Mouse (Mus musculus): ENCODE data around the gene F2. TPM values are rescaled to one million over a fixed set of nuclear protein-coding genes. Genes with fewer than 3 reads are reported as not detected.

Gene F2
- total and polyA plus RNA-seq, 2 experiments from 2014 or later: not detected

GRCm38 (mm10) chr2:91586242-91586641, 50.0 kb downstream of the F2 start:
- Histone ChIP-seq H3K36me3 (ENCODE audit: insufficient read depth) (peaks cover 42% of the 10 kb centered on the region), H3K4me1 (ENCODE audit: insufficient read depth) (no peaks in the 10 kb centered on the region), H3K4me2 (ENCODE audit: low read depth) (no peak overlapping the region), H3K27ac (ENCODE audit: low read depth, low read length) (no peak overlapping the region), H3K4me3 (ENCODE audit: low read depth, low read length) (no peak overlapping the region), H3K27me3 (ENCODE audit: insufficient read depth, low read length) (no peaks in the 10 kb centered on the region), H3K9me3 (ENCODE audit: low read length) (no peaks in the 10 kb centered on the region), H3K9ac (no peak overlapping the region)
- WGBS: 91% methylated on average over 1 of the region's 1 CpGs
- TF ChIP-seq CTCF (IDR thresholded peaks at IDR 0.05; ENCODE audit: low read depth): no peak
- no peak for ATAC-seq
- no peak for DNase-seq

GRCm38 (mm10) chr2:91580894-91581293, 55.3 kb downstream of the F2 start:
- Histone ChIP-seq H3K9ac (0 out of 2 replicates have a peak overlapping the region, but pooled peaks have one; percentile 7), H3K9me3 (ENCODE audit: low read length) (no peaks in the 10 kb centered on the region), H3K4me3 (ENCODE audit: low read depth, low read length) (no peak overlapping the region), H3K36me3 (ENCODE audit: insufficient read depth) (peaks cover 51% of the 10 kb centered on the region), H3K27ac (ENCODE audit: low read depth, low read length) (peak overlapping the region; percentile 48; the same call in 1 of the 2 replicates), H3K4me1 (ENCODE audit: insufficient read depth) (no peaks in the 10 kb centered on the region), H3K4me2 (ENCODE audit: low read depth) (no peak overlapping the region), H3K27me3 (ENCODE audit: insufficient read depth, low read length) (no peaks in the 10 kb centered on the region)
- DNase-seq: peak; percentile 38
- ATAC-seq: peak; percentile 74; the same call in 1 of the 2 replicates
- WGBS: 33% methylated on average over 1 of the region's 1 CpGs
- TF ChIP-seq CTCF (IDR thresholded peaks at IDR 0.05; ENCODE audit: low read depth): no peak

Other genes starting within 250 kb of the F2 start
- 127 and 147 TPM in 2 replicates for gene 1110051M20Rik, start 191.7 kb downstream of the F2 start, total RNA-seq (2014; rRNA removed)
- gene 1110051M20Rik, start 191.7 kb downstream of the F2 start, polyA plus RNA-seq (2015; fragmentation: Nextera tagmentation; extraction: Ambion mirVana): 165 and 182 TPM in 2 replicates
- gene Lrp4, start 178.9 kb downstream of the F2 start, total RNA-seq (2014; rRNA removed): 12.0 and 13.7 TPM in 2 replicates
- 2.8 and 4.1 TPM in 2 replicates for gene Lrp4, start 178.9 kb downstream of the F2 start, polyA plus RNA-seq (2015; fragmentation: Nextera tagmentation; extraction: Ambion mirVana)
- 119 and 142 TPM in 2 replicates for gene Ckap5, start 109.7 kb downstream of the F2 start, total RNA-seq (2014; rRNA removed)
- 66.1 and 103 TPM in 2 replicates for gene Ckap5, start 109.7 kb downstream of the F2 start, polyA plus RNA-seq (2015; fragmentation: Nextera tagmentation; extraction: Ambion mirVana)
- 18.5 and 30.7 TPM in 2 replicates for gene Zfp408, start 13.4 kb upstream of the F2 start, total RNA-seq (2014; rRNA removed)
- gene Zfp408, start 13.4 kb upstream of the F2 start, polyA plus RNA-seq (2015; fragmentation: Nextera tagmentation; extraction: Ambion mirVana): 6.2 and 8.7 TPM in 2 replicates
- gene Arhgap1, start 13.4 kb upstream of the F2 start, total RNA-seq (2014; rRNA removed): 81.5 and 104 TPM in 2 replicates
- 107 and 111 TPM in 2 replicates for gene Arhgap1, start 13.4 kb upstream of the F2 start, polyA plus RNA-seq (2015; fragmentation: Nextera tagmentation; extraction: Ambion mirVana)
- 16.2 and 28.9 TPM in 2 replicates for gene Atg13, start 74.2 kb upstream of the F2 start, total RNA-seq (2014; rRNA removed)
- gene Atg13, start 74.2 kb upstream of the F2 start, polyA plus RNA-seq (2015; fragmentation: Nextera tagmentation; extraction: Ambion mirVana): 29.8 and 29.9 TPM in 2 replicates
- 13.9 TPM in 2 replicates for gene Harbi1, start 74.4 kb upstream of the F2 start, total RNA-seq (2014; rRNA removed)
- gene Harbi1, start 74.4 kb upstream of the F2 start, polyA plus RNA-seq (2015; fragmentation: Nextera tagmentation; extraction: Ambion mirVana): 8.3 and 13.2 TPM in 2 replicates
- gene Ambra1, start 93.7 kb upstream of the F2 start, total RNA-seq (2014; rRNA removed): 37.5 and 47.2 TPM in 2 replicates
- 12.5 and 17.0 TPM in 2 replicates for gene Ambra1, start 93.7 kb upstream of the F2 start, polyA plus RNA-seq (2015; fragmentation: Nextera tagmentation; extraction: Ambion mirVana)